Mouse (Mus musculus) liver, postnatal 0 days (tissue): ENCODE results near the gene Zfp108.

Source experiments
- CTCF ChIP-seq: sonication (generic); IDR thresholded peaks from 2 replicates; pipeline ENCODE4 v1.5.1; 2016; ENCODE audit warnings: antibody characterized with exemption, low read depth
- EP300 ChIP-seq: IDR thresholded peaks from 2 replicates; pipeline ENCODE4 v1.6.1; 2016; ENCODE audit warnings: antibody characterized with exemption, low read depth, mild to moderate bottlenecking

DNA sequence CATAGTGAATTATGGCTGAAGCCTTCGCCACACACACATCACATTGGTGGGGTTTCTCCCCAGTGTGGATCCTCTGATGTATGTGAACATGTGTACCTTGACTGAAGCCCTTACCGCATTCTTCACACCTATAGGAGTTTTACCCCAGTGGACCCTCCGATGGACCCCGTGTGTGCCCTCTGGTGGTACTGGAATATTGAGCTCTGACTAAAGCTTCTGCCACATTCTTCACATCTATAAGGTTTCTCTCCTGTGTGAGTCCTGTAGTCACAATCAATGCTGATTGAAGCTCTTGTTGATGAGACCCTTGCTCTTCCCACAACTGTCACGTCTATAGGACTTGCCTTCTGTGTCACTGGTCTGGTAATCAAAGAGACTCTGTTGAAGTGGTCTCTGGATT lies 33.1 kb downstream of the Zfp108 start:
- TF ChIP-seq CTCF (no peak), EP300 (no peak)
